Mouse (Mus musculus) thymus, postnatal 14 days (tissue): ENCODE measurements at regions not wholly inside any gene's neighbourhood (a gene's known extent, or its start where the extent isn't known, plus 50 kb on each side); places are given as distances from the start of the nearest gene placed in this dataset.
"Not testable (repeated sequence)": the region's sequence is repeated elsewhere in the genome, so short reads cannot be mapped to it uniquely, and the experiment has no call there.

ENCODE experiments used
- DNase-seq: peaks from one replicate; pipeline ENCODE4 v3.0.0; 2021

GRCm38 (mm10) chr9:41426698-41427097 lies 265.2 kb upstream of the Ubash3b start:
- no peak for DNase-seq

GRCm38 (mm10) chr9:41425225-41425624 lies 263.7 kb upstream of the Ubash3b start:
- no peak for DNase-seq

- DNase-seq = no peak
Observed at GRCm38 (mm10) chr9:41413791-41414190, 252.3 kb upstream of the Ubash3b start.

GRCm38 (mm10) chr9:41413091-41413490 lies 251.6 kb upstream of the Ubash3b start:
- DNase-seq = not testable (repeated sequence)

- no peak for DNase-seq
Observed at GRCm38 (mm10) chr9:41412174-41412757, 250.8 kb upstream of the Ubash3b start.

GRCm38 (mm10) chr9:41408301-41408700 lies 246.8 kb upstream of the Ubash3b start:
- no peak for DNase-seq

- no peak for DNase-seq
Observed at GRCm38 (mm10) chr9:41407078-41407477, 245.6 kb upstream of the Ubash3b start.

- DNase-seq = no peak
Observed at GRCm38 (mm10) chr9:41402942-41403341, 241.4 kb upstream of the Ubash3b start.

- DNase-seq = no peak
Observed at GRCm38 (mm10) chr9:41400950-41401349, 239.5 kb upstream of the Ubash3b start.

GRCm38 (mm10) chr9:41395471-41395870 lies 234.0 kb upstream of the Ubash3b start:
- no peak for DNase-seq

GRCm38 (mm10) chr9:41391591-41392320 lies 230.3 kb upstream of the Ubash3b start:
- DNase-seq = peak; percentile 4

- no peak for DNase-seq
Observed at GRCm38 (mm10) chr9:41379283-41379682, 217.8 kb upstream of the Ubash3b start.

- no peak for DNase-seq
Observed at GRCm38 (mm10) chr9:41378627-41379231, 217.2 kb upstream of the Ubash3b start.

- DNase-seq = no peak
Observed at GRCm38 (mm10) chr9:41377701-41378626, 216.5 kb upstream of the Ubash3b start.

- no peak for DNase-seq
Observed at GRCm38 (mm10) chr9:41376948-41377700, 215.6 kb upstream of the Ubash3b start.

- DNase-seq = peak; percentile 2
Observed at GRCm38 (mm10) chr9:41375984-41376651, 214.6 kb upstream of the Ubash3b start.

GRCm38 (mm10) chr9:41374591-41375481 lies 213.3 kb upstream of the Ubash3b start:
- no peak for DNase-seq

- no peak for DNase-seq
Observed at GRCm38 (mm10) chr9:41366405-41366804, 204.9 kb upstream of the Ubash3b start.

GRCm38 (mm10) chr9:41365251-41365650 lies 203.8 kb upstream of the Ubash3b start:
- no peak for DNase-seq

GRCm38 (mm10) chr9:41364442-41365250 lies 203.1 kb upstream of the Ubash3b start:
- DNase-seq = no peak
